Mouse (Mus musculus) gastrocnemius, adult 2 months (tissue): ENCODE data around the gene Gm49336. TPM values are rescaled to one million over a fixed set of nuclear protein-coding genes. Genes with fewer than 3 reads are reported as not detected.

Experiments used
- DNase-seq: peaks from one replicate; pipeline ENCODE4 v3.0.0; 2022
- H3K27ac ChIP-seq: fragments of 200-600 bp; 2 replicates; pipeline ENCODE4 v1.8.1; 2022; ENCODE audit warnings: mild to moderate bottlenecking
- H3K4me3 ChIP-seq: fragments of 200-600 bp; 2 replicates; pipeline ENCODE4 v1.8.1; 2022; ENCODE audit warnings: mild to moderate bottlenecking, moderate library complexity
- CTCF ChIP-seq: fragments of 200-600 bp; IDR thresholded peaks from 2 replicates; pipeline ENCODE4 v1.8.1; 2022; ENCODE audit warnings: antibody characterized with exemption, mild to moderate bottlenecking, moderate library complexity
- intact Hi-C: fragments of 180-260 bp; cut with DNase I; formaldehyde crosslinking; loops from one replicate; pipeline ENCODE4 v1.15.1; 2025
- total RNA-seq, 2 experiments: library from RNA; stranded (reverse); gene quantifications; 2 replicates each; pipeline ENCODE4 v1.2.3; 2021

The Gm49336 gene
- total RNA-seq, 2 experiments from 2014 or later, result 32.9 to 34.3 TPM

- H3K4me3 ChIP-seq, result no peak overlapping the region
- H3K27ac ChIP-seq, result no peak overlapping the region
- intact Hi-C loops, result no loop called here
- DNase-seq, result no peak
- TF ChIP-seq CTCF, result no peak
Measured at GRCm38 (mm10) chr14:60262316-60262715, 11.0 kb upstream of the Gm49336 start.

DNA sequence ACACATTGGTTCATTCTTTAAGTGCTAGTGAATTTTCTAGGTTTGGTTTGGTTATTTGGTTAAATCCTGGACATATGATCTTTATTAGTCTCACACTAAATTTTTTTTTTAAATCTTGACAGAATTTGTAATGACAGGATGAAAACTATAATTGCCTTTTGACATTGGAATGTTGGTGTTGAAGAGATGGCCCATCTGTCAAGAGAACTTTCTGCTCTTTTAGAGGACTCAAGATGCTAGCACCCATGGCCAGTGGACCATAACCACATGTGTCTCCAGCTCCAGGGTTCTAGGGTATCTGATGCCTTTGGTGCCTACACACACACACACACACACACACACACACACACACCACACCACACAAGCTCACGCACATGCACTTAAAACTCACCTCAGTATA is 6.5 kb upstream of the Gm49336 start:
- H3K4me3 ChIP-seq, result no peak overlapping the region
- TF ChIP-seq CTCF, result no peak
- DNase-seq, result no peak
- no peak overlapping the region for H3K27ac ChIP-seq
- intact Hi-C loops, result no loop called here

DNA sequence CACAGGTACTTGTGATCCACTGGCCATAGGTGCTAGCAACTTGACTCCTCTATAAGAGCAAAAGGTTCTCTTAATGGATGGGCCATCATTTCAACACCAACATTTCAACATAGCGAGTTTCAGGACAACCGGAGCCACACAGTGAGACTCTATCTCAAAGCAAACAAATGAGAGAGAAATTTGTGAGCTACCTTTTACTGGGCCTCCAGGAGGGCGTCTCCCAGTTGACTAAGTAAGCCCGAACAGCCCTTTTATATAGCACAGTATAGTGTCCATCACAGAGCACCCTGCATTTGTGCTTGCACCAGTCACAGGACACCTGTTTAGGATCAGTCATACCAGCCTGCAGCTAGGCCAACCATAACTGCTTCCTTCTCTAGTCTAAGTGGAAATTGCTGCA is 5.8 kb upstream of the Gm49336 start:
- H3K27ac ChIP-seq, result no peak overlapping the region
- TF ChIP-seq CTCF, result no peak
- DNase-seq, result no peak
- intact Hi-C loops, result no loop called here
- H3K4me3 ChIP-seq, result no peak overlapping the region

DNA sequence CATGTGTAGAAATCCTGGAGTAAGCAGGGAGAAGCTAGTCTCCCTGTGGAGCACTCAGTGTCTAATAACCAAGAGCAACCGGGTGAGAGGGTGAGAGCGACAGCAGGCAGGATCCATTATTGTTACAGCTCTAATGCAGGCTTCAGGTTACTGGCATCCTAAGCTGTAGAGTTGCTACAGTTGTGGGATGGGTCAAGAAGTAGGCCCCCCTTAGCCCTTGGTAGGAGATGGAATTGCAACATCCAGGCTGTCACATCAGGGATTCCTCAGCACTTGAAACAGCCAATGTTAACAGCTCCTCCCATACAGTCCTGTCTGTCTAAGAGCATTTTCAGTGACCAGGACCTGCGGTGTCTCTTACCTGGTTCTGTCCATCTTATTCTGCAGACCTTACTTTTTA is 5.0 kb upstream of the Gm49336 start:
- intact Hi-C loops, result no loop called here
- no peak overlapping the region for H3K4me3 ChIP-seq
- no peak overlapping the region for H3K27ac ChIP-seq
- DNase-seq, result peak; percentile 20
- no peak for TF ChIP-seq CTCF

- no peak overlapping the region for H3K4me3 ChIP-seq
- intact Hi-C loops, result no loop called here
Measured at GRCm38 (mm10) chr14:60254774-60255173, 3.5 kb upstream of the Gm49336 start.

GRCm38 (mm10) chr14:60253466-60253865 is 2.2 kb upstream of the Gm49336 start:
- H3K4me3 ChIP-seq, result no peak overlapping the region
- no peak for TF ChIP-seq CTCF

More at GRCm38 (mm10) chr14:60254774-60255173, 3.5 kb upstream of the Gm49336 start:
- no peak for TF ChIP-seq CTCF
- no peak overlapping the region for H3K27ac ChIP-seq
- DNase-seq, result no peak

DNA sequence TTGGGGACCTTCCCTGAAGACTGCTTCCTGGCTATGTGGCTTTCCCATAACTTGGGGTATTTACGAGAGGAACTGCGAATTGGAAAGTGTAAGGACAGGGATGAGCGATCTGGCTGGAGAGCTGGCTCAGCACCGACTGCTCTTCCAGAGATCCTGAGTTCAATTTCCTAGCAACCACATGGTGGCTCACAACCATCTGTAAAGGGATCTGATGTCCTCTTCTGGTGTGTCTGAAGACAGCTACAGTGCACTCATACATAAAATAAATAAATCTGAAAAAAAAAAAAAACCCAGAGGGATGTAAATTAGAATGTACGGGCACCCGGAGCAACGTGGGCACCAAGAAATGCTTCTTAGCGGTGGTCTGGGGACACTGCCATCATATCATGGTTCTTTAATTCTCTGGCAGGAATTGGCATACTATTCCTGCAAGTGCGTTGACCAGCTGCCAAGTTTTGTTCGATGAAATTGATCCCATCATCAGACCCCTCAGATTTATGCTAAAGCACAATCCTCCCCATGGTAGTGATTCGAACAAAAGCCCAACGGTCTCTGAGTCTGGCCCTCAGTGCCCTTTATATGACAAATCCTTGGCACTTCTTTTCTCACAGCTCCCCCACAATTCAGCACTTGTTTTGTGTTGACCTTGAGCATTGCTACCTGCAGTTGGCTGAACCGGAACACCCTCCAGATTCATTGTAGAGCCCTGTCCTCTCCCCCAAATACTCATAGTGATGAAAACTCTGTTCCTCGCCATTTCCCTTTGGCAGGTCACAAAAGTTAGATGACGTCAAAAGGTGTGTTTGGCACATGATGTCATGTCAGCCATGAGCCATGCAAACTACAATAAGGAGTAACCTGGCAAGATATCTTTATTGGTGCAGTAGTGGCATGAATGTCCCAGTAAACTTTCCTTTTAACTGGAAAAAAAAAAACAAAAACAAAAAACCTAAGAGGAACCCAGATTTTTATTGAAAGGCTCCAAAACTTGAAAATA is 995 bp upstream of the Gm49336 start:
- Histone ChIP-seq H3K27ac (peak overlapping the region; percentile 96), H3K4me3 (peak overlapping the region; percentile 99)
- peak; percentile 17 for TF ChIP-seq CTCF
- no peak for DNase-seq
- intact Hi-C loops, result no loop called here

More at GRCm38 (mm10) chr14:60253466-60253865, 2.2 kb upstream of the Gm49336 start:
- no peak overlapping the region for H3K27ac ChIP-seq
- intact Hi-C loops, result no loop called here
- no peak for DNase-seq

DNA sequence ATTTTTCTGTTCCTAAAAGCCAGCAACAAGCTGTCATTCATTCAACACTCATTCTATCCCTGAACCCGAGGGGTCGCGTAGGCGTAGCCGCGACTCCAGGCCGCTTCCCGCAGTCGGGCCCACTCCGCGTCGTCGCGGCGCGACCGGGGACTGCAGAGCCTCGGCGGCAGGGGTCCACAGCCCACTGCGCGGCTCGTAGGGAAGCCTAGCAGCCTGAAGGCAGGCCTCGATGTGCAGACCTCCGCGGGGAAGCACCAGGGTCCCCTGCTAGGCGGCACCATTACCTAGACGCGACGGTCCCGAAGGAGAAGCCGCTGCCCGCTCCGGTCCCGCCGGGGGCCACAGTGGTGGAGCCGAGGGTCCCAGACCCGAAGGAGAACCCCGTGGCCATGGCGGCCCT is 428 bp downstream of the Gm49336 start:
- H3K4me3 ChIP-seq, result peak overlapping the region; percentile 99
- DNase-seq, result no peak
- intact Hi-C loops, result loop anchor here (1.0 kb wide), 1 partner anchor 14 kb away; the partner anchor contains the start of gene Mtmr6
- peak overlapping the region; percentile 96 for H3K27ac ChIP-seq
- TF ChIP-seq CTCF, result no peak

- Histone ChIP-seq H3K4me3 (peak overlapping the region; percentile 99), H3K27ac (peak overlapping the region; percentile 96)
- intact Hi-C loops, result no loop called here
- no peak for DNase-seq
- no peak for TF ChIP-seq CTCF
Measured at GRCm38 (mm10) chr14:60250366-60250765, 941 bp downstream of the Gm49336 start.

DNA sequence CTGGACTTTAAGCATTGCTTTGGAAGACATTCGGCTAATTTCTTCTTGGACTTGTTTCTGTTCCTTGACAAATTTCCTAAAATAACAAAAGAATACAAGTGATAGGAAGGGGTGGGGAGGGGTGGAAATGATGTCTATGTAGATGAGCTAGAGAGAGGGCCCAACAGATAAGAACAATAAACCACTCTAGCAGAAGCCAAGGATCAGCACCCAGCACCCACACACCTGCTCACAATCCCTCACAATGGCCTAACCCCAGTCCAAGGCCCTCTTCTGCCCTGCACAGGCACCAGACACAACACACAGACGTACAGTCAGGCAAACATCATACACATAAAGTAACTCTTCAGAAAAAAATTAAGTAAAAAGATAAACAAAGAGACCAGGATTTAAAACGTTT is 12.8 kb downstream of the Gm49336 start:
- Histone ChIP-seq H3K4me3 (no peak overlapping the region), H3K27ac (no peak overlapping the region)
- TF ChIP-seq CTCF, result no peak
- intact Hi-C loops, result no loop called here
- DNase-seq, result no peak

DNA sequence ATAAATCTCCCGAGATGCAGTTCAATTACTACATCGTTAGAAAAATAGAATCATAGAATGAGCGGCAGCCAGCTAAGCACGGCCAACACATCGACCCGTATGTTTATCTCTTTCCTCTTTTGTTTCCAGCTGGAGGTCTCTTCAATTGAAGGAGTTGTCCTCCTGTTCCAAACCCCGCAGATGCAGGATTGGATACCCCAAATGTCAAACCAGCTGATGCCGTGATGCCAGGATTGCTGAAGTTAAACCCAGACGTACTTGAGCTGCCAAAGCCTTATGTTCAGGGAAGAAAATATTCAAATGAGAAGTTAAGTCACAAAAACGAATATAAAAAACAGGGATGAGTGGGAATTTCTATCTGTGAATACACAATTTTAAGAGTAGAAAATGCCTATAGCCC is 31.4 kb downstream of the Gm49336 start:
- intact Hi-C loops, result loop anchor here (10.0 kb wide), 1 partner anchor 65 kb away; no protein-coding TSS in a partner anchor
- no peak for DNase-seq
- H3K27ac ChIP-seq, result no peak overlapping the region

GRCm38 (mm10) chr14:60217616-60218015 is 33.7 kb downstream of the Gm49336 start:
- H3K27ac ChIP-seq, result no peak overlapping the region
- no peak for DNase-seq
- intact Hi-C loops, result no loop called here
- H3K4me3 ChIP-seq, result no peak overlapping the region
- TF ChIP-seq CTCF, result no peak

More for the DNA sequence above, 31.4 kb downstream of the Gm49336 start:
- TF ChIP-seq CTCF, result no peak
- H3K4me3 ChIP-seq, result no peak overlapping the region

DNA sequence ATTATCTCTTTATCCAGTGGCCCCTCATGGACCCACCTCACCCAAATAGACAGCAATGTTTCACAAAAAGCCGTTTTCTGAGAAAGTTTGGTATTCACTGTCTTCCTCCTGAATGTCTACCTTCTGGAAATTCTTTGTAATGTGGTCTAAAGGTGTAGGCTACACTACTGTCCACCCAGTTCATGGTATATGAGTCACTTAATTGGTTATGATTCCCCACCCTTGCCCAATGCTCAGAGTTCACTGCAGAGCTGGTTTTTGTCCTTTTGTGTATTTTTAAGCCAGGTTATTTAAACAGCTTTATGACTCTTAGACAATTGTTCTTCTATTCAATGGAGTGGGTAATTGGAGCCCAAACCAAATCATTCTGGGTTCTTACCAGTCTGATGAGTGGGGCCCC is 35.2 kb downstream of the Gm49336 start:
- no peak overlapping the region for H3K4me3 ChIP-seq
- H3K27ac ChIP-seq, result no peak overlapping the region
- intact Hi-C loops, result no loop called here
- TF ChIP-seq CTCF, result no peak
- no peak for DNase-seq
